Mouse (Mus musculus) mouse trophoblast stem cell (cell line): ENCODE results near the gene Galnt18.

ENCODE experiments used
- in situ Hi-C, 2 experiments: fragments of 300-500 bp; cut with MseI, MboI; formaldehyde crosslinking; loops; 2 replicates in 1 of 2; 3 replicates in 1 of 2; pipeline ENCODE4 v1.15.1; 2025

Gene Galnt18

DNA sequence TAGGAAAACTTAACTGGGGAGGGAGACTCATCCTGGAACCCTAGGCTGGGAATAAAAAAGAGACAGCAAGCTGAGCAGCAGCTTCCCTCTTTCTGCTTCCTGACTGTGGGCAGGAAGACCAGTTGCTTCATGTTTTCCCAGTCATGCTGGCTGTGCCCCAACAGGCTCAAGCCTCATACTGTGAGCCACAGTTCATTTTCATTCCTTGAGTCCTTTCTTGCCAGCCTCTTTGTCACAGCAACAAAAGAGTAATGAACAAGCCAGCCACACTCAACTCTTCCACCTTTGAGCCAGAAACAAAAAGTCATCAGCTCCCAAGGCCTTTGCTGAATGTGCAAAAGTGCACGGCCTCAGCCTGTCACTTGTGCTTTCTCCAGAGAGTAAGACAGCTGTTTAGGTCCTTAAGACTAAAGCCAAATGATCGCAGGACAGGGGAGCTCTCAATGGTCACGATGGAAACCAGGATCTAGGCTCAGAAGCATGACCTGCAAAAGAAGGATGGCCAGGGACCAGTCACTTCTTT lies 292.9 kb downstream of the Galnt18 start:
- in situ Hi-C loops: no loop called here

DNA sequence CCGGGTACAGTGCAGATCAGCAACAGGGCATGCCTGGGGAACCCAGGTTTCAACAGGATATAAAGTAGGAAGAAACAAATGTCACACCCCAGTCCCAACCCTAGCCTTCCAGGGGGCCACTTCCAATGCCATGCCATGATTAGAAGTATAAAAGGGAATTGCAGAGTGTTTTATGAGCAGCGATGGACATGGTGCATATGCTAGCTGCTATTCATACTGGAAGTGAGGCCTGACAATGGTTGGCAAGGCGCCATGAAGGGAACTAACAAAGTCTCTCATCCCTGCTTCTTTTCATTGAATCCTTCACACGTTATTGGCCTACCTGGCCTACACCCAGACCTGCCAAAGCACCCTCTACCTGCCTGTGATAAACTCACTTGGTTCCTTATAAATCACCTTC lies 295.9 kb downstream of the Galnt18 start:
- in situ Hi-C loops: no loop called here

DNA sequence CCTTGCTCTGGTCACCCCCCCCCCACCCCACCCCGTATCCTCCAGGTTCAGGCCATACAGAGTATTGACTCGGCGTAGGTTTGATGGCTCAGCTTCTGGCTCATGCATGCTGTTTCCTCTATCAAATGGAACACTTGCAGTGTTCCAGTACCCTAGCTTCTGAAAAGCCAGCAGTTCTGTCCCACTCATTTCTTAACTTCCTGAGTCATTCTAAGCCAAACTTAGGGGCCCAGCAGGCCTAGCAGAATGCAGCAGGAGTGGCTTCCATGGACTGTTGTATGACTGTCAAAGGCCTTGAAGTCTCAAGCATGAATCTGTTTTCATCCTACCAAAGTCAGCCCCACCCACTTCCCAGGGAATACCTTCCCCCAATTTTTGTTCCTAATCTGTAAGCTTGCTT lies 296.5 kb downstream of the Galnt18 start:
- in situ Hi-C loops: no loop called here

DNA sequence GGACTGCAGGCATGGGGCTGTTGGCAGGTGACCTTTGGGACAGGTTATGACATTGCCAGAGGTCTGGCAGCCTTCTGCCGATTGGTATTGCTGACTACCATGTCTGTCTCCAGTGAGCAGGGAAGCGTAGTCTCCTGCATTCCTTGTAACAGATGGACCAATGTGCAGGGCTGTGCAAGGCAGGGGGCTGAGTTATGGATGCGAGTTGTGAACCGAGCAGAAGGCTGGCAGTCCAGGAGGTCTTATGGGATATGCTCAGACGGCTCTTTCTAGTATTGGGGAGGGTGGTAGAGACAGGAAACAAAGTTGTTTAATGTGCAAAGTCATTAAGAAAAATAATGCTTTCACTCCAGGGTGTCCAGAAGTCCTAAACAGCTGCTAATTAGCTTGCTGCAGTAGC lies 312.1 kb downstream of the Galnt18 start:
- in situ Hi-C loops: no loop called here

DNA sequence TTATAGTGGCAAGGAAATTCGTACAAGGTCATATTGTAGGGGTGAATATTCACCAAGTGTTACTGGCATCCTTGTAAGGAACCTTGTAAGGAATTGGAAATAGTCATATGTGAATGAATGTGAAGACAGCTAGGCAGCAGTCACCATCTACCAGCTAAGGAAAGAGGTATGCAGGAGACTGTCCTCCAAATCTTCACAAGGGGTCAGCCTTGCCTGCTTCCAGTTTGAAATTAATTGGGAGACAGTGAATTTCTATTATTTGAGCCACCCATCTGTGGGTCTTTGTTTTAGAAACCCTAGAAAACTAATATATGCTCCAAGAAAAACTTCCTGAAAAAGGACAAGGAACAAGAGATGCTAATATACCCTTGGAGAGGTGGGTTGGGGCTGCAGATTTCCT lies 313.1 kb downstream of the Galnt18 start:
- in situ Hi-C loops: no loop called here

DNA sequence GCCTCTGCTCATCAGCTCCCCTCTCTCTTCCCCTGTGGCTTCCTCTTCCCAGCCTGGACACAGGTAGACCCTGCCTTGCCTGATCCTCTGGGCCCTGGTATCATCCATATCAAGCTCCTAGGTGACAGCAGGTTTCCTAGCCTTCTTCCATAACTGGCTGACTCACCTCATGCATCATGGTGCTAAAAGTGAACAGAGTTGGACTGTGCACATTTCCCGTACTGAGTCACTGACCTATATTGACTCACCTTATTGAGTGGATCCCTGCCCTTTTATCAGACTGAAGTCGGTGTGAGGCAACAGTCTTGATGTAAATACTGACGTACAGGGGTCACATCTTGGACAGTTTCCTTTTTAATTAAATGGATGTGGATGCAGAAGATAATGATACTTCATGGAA lies 313.7 kb downstream of the Galnt18 start:
- in situ Hi-C loops: no loop called here

DNA sequence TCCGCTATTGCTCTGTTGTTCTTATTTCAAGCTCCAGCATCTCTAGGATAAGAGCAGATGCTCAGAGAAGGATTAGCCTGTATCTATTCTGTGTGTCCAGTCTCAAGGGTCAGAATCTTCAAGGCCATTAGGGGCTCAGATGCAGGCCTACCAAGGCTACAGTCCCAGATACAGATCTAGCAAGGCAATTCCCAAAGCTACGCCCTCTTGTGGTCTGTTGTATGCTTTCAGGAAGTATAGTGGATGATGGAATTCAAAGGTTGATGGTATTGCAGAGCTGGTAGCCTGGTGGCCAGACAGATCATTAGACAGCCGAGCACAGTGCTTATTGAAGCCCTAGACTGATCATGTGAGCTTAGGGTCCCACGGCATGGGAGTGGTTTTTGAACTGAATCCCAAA lies 320.1 kb downstream of the Galnt18 start:
- in situ Hi-C loops: no loop called here

DNA sequence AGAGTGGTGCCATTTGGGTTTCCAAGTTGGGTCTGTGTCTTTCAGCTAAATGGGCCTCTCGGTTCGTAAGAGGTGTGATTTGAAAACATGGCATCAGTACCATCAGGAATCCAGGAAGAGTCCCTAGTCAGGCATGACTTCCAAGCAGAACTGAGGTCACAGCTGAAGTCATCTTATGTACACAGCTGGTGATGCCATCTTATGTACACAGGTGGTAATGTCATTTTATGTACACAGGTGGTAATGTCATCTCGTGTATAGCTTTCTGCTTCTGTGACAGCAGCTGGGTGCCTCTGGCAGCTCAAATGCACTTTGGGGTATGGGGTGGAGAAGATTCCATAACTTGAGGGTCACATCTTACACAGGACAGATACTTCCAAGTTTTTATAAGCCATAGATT lies 323.8 kb downstream of the Galnt18 start:
- in situ Hi-C loops: no loop called here

DNA sequence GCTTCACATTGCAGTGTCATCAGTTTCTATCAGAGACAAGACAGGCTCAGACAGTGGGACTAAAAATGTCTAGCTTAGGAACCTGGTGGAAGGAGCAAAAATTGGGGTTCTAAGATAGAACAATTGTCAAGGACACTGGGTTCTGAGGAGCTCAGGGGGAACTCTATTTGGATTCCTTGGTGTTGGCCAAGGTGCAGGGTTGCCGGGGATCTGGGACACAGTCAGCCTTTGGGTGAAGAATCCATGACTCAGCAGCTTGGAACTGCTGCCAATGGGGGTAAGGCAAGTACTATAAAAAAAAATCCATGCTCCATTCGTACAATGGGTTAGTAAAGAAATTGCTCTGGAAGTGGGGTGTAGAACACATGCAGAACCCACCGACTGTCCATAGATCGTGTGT lies 324.2 kb downstream of the Galnt18 start:
- in situ Hi-C loops: no loop called here

DNA sequence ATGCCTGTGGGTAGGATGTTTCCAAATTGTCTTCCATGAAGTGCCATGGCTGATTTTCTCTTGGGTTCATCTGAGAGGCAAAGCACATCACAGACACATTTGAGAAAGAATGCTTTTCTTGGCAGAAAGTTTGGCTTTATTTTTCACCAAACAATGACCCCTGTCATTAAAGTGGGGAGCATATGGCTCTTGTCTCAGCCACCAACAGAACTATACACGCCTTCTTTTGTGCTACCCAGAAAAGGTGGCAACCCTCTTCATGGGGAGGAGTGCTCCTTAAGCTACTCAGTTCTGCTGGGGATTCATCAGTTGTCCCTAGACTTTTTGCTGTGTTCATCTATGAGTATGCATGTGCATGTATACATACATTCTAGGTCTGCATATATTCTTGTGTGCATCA lies 327.8 kb downstream of the Galnt18 start:
- in situ Hi-C loops: no loop called here

DNA sequence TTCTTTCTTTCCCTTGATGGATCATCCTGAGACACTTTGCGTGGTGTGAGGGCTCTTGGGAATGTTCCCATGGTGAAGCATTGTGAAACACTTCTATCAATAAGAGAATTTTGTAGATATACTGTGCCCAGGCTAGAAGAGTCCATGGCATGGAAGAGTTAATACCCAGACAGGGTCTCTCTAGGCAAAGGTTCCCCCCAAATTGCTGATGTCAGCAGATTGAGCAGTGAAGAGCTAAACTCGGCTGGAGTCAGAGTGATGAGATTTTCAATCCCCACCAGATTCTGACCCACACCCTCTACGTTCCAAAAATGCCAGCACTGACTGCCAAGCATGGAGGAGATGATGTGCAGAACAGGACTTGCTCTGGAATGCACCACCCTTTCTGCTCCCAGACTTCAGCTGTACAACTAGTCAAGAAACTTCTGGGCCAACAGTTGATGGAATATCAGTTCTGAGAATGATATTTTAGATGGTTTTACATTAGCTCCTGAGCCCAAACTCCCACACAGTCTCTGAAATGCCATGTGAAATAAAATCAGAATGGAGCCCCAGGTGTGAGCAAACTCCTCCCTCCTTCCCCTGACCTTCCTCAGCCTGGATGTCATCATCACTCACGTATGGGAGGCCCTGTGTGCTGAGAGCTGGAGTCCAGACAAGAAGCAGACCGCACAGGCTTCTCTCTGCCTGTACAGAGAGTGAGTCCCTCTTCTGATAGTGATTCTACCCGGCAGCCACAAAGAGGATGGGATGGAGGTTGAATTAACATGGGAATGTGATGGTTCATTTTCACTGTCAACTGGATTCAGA lies 329.3 kb downstream of the Galnt18 start:
- in situ Hi-C loops: no loop called here

DNA sequence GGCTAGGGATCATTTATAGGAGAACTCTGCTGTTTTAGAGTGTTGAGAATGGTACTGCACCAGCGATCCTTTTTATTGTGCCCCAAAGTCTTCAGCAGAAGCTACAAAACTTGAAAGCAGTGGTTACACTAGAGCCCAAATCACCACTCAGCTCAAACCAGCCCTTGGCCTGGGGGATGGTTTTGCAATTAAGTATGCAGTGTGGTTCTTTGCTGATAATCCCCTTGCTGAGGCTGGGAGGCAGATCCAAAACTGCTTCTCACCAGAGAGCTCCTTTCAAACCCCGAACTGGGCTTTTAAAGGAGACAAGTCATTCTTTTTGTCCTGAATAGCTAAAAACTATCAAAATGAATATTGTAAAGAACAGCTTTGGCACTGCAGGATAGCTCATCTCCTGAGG lies 346.6 kb downstream of the Galnt18 start:
- in situ Hi-C loops: no loop called here

DNA sequence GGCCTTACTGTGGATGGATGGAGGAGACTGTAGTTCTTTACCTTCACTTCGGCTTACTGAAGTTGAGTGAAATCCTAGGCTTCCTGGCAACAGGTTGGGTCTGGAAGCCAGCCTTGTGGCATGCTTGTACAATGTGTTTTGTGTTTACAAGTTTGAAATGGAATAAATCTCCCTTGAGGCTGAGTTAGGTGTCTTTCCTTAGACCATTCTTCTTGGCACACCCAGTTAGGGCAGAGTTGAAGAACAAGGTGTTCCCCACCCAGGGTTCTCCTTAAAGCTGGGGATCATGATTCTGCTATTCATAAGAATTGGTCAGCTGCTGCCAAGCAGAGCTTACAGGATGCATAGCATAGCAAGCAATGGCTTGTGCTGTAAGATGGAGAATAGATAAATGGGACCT lies 352.4 kb downstream of the Galnt18 start:
- in situ Hi-C loops: no loop called here
